Mouse (Mus musculus): Measurements from ENCODE around the gene Dcaf10. TPM values are rescaled to one million over a fixed set of nuclear protein-coding genes. Genes with fewer than 3 reads are reported as not detected.

The Dcaf10 gene
- polyA plus RNA-seq (2012) = 4.0 and 4.6 TPM in 2 replicates

DNA sequence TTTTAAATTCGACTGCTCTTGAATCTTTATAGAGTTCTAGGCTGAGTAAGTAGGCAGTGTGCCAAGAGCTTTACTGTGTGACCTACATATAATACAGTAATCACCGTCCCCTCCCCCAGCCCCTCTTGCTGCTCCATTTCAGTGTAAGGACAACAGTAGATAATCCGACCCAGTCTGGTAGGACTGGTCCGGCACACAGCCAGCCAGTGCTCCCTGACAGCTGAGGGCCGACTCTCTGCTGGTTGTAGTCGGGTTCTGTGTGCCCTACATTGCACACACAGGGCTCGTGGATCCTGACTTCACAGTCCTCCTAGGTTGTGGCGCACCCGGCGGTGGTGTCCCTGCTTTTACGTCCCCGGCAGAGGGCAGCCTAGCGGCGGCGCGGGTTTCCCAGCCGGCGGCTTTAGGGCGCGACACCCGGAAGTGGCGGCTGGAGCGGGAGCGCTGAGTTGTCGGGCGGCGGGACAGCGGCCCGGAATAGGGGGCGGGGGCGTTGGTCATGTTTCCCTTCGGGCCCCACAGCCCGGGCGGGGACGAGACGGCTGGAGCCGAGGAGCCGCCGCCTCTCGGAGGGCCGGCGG lies at the start of gene Dcaf10:
TSS of gene Dcaf10 (plus strand) at position 433 of the 581 bp plus-strand sequence.
- peak within 1 kb of the TSS; percentile 90 for H3K4me3 ChIP-seq (replicated peaks)
- H3K4me1 ChIP-seq (ENCODE audit: control insufficient read depth) = peaks cover 24% of the 10 kb centered on the region
- H3K36me3 ChIP-seq (ENCODE audit: control insufficient read depth) = peaks cover 33% of the 10 kb centered on the region
- TF ChIP-seq GATA1 (IDR thresholded peaks at IDR 0.05; ENCODE audit: low read length) (no peak), TAL1 (IDR thresholded peaks at IDR 0.05; ENCODE audit: low read length) (no peak)
- H3K27me3 ChIP-seq (ENCODE audit: control insufficient read depth) = peaks cover 12% of the 10 kb centered on the region
- no peaks in the 10 kb centered on the region for H3K9me3 ChIP-seq (ENCODE audit: control insufficient read depth, low read length)

DNA sequence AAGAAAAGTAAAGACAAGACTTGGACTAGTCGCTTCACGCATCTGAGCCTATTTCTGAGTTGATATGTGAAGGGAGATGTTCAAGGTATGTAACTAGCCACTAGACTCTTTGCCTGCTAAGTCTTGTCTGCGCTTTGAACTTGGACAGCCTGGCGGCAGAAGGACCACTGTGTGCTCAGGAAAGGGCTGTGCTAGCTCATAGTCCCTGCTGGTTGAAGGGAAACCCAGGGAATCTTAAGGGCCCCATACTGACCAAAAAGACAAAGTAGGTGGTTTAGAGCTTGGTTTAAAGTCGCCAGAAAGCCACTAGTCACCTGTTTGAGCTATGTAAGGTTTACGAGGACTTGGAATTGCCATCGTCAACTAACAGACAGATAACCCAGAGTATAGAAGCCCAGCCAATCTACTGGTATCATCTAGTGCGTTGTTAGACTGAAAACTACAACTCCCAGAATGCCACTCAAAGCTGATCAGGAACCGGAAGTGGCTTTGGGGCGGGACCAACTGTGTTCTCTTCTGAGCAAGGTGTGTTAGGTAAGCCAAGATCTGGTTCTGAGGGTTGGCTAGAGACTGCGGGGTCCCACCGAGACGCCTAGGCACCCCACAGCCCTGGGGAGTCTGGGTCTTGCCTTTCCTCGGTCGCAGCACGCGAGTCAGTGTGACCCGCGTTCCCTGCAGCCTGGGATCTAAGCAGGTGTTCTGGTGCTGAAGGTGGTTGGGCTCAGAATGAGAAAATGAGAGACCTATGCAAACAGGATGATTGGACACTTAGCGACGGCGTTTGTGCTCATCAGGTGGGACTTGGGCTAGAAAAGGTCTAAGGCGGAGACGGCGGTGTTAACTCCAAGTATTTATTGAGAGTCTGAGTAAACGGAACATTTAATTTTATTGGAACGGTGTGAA lies 45.0 kb upstream of the Dcaf10 start, which contains the start of gene Trmt10b:
TSS of gene Trmt10b (plus strand) at position 466 of the 903 bp plus-strand sequence.
- Histone ChIP-seq H3K4me3 (replicated peaks) (peak within 1 kb of the TSS; percentile 74), H3K36me3 (ENCODE audit: control insufficient read depth) (peaks cover 10% of the 10 kb centered on the region), H3K4me1 (ENCODE audit: control insufficient read depth) (peaks cover 15% of the 10 kb centered on the region), H3K27me3 (ENCODE audit: control insufficient read depth) (no peaks in the 10 kb centered on the region), H3K9me3 (ENCODE audit: control insufficient read depth, low read length) (no peaks in the 10 kb centered on the region)
- TF ChIP-seq GATA1 (IDR thresholded peaks at IDR 0.05; ENCODE audit: low read length) (peak; percentile 20; the same call in 1 of the 2 replicates), TAL1 (IDR thresholded peaks at IDR 0.05; ENCODE audit: low read length) (no peak)

DNA sequence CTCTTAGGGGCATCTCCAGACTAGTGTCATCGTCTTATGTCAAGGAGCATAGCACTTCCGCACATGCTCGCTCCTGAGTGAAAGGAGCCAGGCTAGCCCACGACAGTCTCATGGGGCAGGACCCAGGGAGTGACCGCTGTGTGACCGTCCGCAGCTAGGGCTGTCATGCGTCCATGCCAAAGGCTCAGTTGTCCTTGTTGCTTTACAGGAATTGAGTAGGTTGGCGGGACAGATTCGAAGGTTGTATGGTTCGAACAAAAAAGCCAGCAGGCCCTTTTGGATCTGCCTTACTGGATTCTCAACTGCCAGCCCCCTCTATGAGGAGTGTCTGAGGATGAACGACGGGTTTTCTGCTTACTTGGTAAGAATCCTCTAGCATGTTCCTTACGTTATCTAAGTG lies 36.4 kb upstream of the Dcaf10 start:
- TF ChIP-seq GATA1 (IDR thresholded peaks at IDR 0.05; ENCODE audit: low read length) (no peak), TAL1 (IDR thresholded peaks at IDR 0.05; ENCODE audit: low read length) (no peak)
- no peak overlapping the region for H3K4me3 ChIP-seq (replicated peaks)
- no peaks in the 10 kb centered on the region for H3K9me3 ChIP-seq (ENCODE audit: control insufficient read depth, low read length)
- H3K27me3 ChIP-seq (ENCODE audit: control insufficient read depth) = no peaks in the 10 kb centered on the region
- no peaks in the 10 kb centered on the region for H3K4me1 ChIP-seq (ENCODE audit: control insufficient read depth)
- peaks cover 50% of the 10 kb centered on the region for H3K36me3 ChIP-seq (ENCODE audit: control insufficient read depth)

DNA sequence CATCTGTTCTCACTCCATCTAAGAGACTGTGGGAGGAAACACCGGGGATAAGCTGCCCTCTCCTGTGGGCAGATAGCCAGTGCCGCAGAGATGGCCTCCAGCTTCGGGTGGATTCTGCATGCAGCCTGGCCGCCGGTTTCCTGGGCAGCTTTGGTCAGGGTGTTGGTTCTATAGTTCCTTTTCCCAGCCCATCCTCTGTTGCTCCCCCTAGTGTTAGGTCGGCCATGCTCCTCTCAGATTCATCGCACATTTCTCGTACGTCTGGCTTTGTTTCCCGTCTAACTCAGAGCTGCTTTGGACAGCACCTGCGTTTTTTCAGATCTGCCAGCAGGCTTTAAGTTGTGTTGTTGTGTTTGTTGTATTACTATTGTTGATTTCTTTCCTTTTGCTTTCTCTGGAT lies 33.9 kb upstream of the Dcaf10 start:
- Histone ChIP-seq H3K4me1 (ENCODE audit: control insufficient read depth) (no peaks in the 10 kb centered on the region), H3K9me3 (ENCODE audit: control insufficient read depth, low read length) (no peaks in the 10 kb centered on the region), H3K4me3 (replicated peaks) (no peak overlapping the region), H3K36me3 (ENCODE audit: control insufficient read depth) (peaks cover 46% of the 10 kb centered on the region), H3K27me3 (ENCODE audit: control insufficient read depth) (no peaks in the 10 kb centered on the region)
- TF ChIP-seq GATA1 (IDR thresholded peaks at IDR 0.05; ENCODE audit: low read length) (no peak), TAL1 (IDR thresholded peaks at IDR 0.05; ENCODE audit: low read length) (no peak)

DNA sequence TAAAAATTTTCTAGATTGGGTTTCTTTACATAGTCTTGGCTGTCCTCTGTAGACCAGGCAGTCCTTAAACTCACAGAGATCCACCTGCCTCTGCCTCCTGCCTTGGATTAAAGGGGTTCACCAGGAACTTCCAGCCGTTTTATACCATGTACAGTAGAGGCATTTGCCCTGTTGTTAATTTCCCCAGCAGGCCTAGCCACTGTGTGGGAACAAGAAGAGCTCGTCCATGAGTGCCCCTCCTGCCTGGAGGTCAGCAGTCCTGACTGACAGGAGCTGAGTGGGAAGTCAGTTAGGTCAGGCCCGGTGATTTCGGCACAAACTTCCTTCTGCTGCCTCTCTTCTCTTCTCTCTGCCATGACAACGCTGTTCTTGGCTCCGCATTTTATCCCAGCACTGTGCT lies 33.3 kb upstream of the Dcaf10 start:
- Histone ChIP-seq H3K4me1 (ENCODE audit: control insufficient read depth) (no peaks in the 10 kb centered on the region), H3K4me3 (replicated peaks) (no peak overlapping the region), H3K36me3 (ENCODE audit: control insufficient read depth) (peaks cover 44% of the 10 kb centered on the region), H3K9me3 (ENCODE audit: control insufficient read depth, low read length) (no peaks in the 10 kb centered on the region), H3K27me3 (ENCODE audit: control insufficient read depth) (no peaks in the 10 kb centered on the region)
- TF ChIP-seq GATA1 (IDR thresholded peaks at IDR 0.05; ENCODE audit: low read length) (no peak), TAL1 (IDR thresholded peaks at IDR 0.05; ENCODE audit: low read length) (no peak)

DNA sequence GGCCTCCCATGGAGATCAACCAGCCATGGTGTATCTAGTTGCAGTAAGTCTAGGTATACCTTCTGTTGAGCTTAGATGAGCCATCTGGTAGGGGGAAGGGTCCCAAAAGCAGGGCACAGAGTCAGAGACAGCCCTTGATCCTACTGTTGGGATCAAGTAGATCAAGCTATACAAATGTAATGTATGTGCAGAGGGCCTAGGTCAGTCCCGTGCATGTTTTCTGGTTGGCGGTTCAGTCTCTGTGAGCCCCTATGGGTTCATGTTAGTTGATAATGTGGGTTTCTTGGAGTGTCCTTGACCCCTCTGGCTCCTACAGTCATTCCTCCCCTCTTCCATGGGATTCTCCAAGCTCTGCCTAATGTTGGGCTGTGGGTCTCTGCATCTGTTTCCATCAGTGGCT lies 30.8 kb upstream of the Dcaf10 start:
- Histone ChIP-seq H3K27me3 (ENCODE audit: control insufficient read depth) (no peaks in the 10 kb centered on the region), H3K4me1 (ENCODE audit: control insufficient read depth) (no peaks in the 10 kb centered on the region), H3K36me3 (ENCODE audit: control insufficient read depth) (peaks cover 44% of the 10 kb centered on the region), H3K4me3 (replicated peaks) (no peak overlapping the region), H3K9me3 (ENCODE audit: control insufficient read depth, low read length) (no peaks in the 10 kb centered on the region)
- no peak for TF ChIP-seq TAL1 (IDR thresholded peaks at IDR 0.05; ENCODE audit: low read length)
- TF ChIP-seq GATA1 (IDR thresholded peaks at IDR 0.05; ENCODE audit: low read length) = no peak

DNA sequence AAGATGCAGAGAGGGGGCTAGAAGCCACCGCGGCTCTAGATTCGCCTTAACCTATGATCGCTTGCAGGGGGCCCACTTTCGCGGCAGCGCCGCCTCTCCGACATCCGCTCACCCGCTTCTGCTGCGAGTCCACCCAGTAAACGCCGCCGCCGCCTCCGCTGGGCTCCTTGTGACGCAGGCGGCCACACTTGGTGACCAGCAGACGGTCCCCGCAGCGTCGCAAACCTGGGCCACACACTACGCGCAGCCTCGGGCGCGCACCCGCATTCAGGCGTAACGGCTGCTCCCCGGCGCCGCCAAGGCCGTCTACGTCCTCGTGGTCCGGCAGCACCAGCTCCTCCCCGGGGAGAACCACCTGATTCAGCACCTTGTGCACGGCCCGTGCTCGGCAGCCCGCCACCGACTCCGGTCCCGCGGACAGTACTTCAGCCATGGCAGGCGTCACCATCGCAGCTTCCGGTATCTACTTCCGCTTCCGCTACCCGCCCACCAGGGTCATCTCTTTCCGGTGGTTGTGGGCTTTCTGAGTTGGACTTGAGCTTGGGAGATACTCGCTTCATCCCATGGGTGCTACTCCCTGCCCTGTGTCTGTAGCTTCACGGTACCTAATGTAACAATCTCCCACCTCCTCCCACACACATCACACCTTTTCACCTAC lies 21.6 kb upstream of the Dcaf10 start:
- Histone ChIP-seq H3K36me3 (ENCODE audit: control insufficient read depth) (peaks cover 32% of the 10 kb centered on the region), H3K9me3 (ENCODE audit: control insufficient read depth, low read length) (no peaks in the 10 kb centered on the region), H3K27me3 (ENCODE audit: control insufficient read depth) (peaks cover 15% of the 10 kb centered on the region), H3K4me3 (replicated peaks) (peak overlapping the region; percentile 95), H3K4me1 (ENCODE audit: control insufficient read depth) (peaks cover 25% of the 10 kb centered on the region)
- TF ChIP-seq GATA1 (IDR thresholded peaks at IDR 0.05; ENCODE audit: low read length) = no peak
- no peak for TF ChIP-seq TAL1 (IDR thresholded peaks at IDR 0.05; ENCODE audit: low read length)

DNA sequence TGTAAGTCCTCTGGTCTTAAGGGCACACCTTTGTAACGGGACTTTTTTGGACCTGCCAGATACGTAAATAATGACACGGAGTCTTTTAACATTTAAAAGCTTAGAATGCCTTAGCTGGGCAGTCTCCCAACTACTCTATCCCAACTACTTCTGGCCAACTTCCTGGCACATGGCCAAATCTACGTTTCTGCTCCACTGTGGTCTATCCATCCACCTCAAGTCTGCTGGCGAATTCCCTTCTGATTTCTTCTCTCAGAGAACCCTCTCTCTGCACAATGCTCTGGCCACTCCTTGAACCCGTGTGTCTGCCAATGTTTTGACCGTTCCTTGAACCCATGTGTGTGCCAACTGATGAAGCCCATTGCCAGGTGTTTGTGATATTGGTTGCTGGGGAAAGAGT lies 10.8 kb upstream of the Dcaf10 start:
- H3K27me3 ChIP-seq (ENCODE audit: control insufficient read depth) = peaks cover 7% of the 10 kb centered on the region
- no peaks in the 10 kb centered on the region for H3K9me3 ChIP-seq (ENCODE audit: control insufficient read depth, low read length)
- no peaks in the 10 kb centered on the region for H3K36me3 ChIP-seq (ENCODE audit: control insufficient read depth)
- no peak overlapping the region for H3K4me3 ChIP-seq (replicated peaks)
- peaks cover 2% of the 10 kb centered on the region; the same call in 1 of the 2 replicates for H3K4me1 ChIP-seq (ENCODE audit: control insufficient read depth)
- TF ChIP-seq GATA1 (IDR thresholded peaks at IDR 0.05; ENCODE audit: low read length) (no peak), TAL1 (IDR thresholded peaks at IDR 0.05; ENCODE audit: low read length) (no peak)

DNA sequence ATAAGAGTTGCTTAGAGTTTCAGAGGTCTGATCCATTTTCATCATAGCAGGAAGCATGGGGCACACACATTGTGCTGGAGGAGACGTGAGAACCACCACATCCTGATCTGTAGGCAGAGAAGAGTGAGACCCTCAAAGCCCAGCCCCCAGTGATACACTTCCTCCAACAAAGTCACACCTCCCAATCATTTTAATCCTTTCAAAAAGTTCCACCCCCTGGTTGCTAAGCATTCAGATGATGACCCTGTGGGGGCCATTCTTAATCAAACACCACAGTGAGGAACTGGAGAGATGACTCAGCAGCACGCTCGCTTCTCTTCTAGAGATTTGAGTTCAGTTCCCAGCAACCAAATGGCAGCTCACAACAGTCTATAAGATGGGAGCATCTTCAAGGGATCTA lies 9.4 kb upstream of the Dcaf10 start:
- peaks cover 18% of the 10 kb centered on the region for H3K27me3 ChIP-seq (ENCODE audit: control insufficient read depth)
- H3K36me3 ChIP-seq (ENCODE audit: control insufficient read depth) = no peaks in the 10 kb centered on the region
- H3K4me3 ChIP-seq (replicated peaks) = no peak overlapping the region
- H3K9me3 ChIP-seq (ENCODE audit: control insufficient read depth, low read length) = no peaks in the 10 kb centered on the region
- peaks cover 2% of the 10 kb centered on the region; the same call in 1 of the 2 replicates for H3K4me1 ChIP-seq (ENCODE audit: control insufficient read depth)
- no peak for TF ChIP-seq TAL1 (IDR thresholded peaks at IDR 0.05; ENCODE audit: low read length)
- TF ChIP-seq GATA1 (IDR thresholded peaks at IDR 0.05; ENCODE audit: low read length) = no peak

All from erythroblast, embryonic 14.5 days (primary cell).